Mouse (Mus musculus) lung, postnatal 0 days (tissue): Measurements from ENCODE around the gene Wdpcp. TPM values are rescaled to one million over a fixed set of nuclear protein-coding genes. Genes with fewer than 3 reads are reported as not detected.
A peak's percentile ranks its signal among the peaks of the same experiment; 100 is the strongest.
"Not testable (repeated sequence)": the region's sequence is repeated elsewhere in the genome, so short reads cannot be mapped to it uniquely, and the experiment has no call there.

Source experiments
- ATAC-seq: fragments of 200-750 bp; cut with Nextera tagmentation; 2 replicates; pipeline ENCODE4 v1.8.0; 2017; ENCODE audit warnings: moderate library complexity
- DNase-seq: peaks from one replicate; pipeline ENCODE4 v3.0.0-alpha.2; 2016; ENCODE audit warnings: low spot score
- H3K27ac ChIP-seq: fragments of 300-500 bp; sonication (generic); 2 replicates; pipeline ENCODE4 v1.5.1; 2014; ENCODE audit warnings: antibody characterized with exemption, mild to moderate bottlenecking, low read length, mixed read lengths
- H3K27me3 ChIP-seq: fragments of 300-500 bp; sonication (generic); replicated peaks from 2 replicates; pipeline ENCODE4 v1.6.1; 2014; ENCODE audit warnings: low read length, mixed read lengths; ENCODE audit not compliant: insufficient read depth
- H3K36me3 ChIP-seq: fragments of 300-500 bp; sonication (generic); 2 replicates; pipeline ENCODE4 v1.6.1; 2014; ENCODE audit warnings: low read length, mixed read lengths; ENCODE audit not compliant: insufficient read depth
- H3K4me1 ChIP-seq: fragments of 300-500 bp; sonication (generic); 2 replicates; pipeline ENCODE4 v1.6.1; 2014; ENCODE audit warnings: antibody characterized with exemption, low read depth, low read length, mixed read lengths; ENCODE audit not compliant: insufficient read depth
- H3K4me2 ChIP-seq: fragments of 300-500 bp; sonication (generic); replicated peaks from 2 replicates; pipeline ENCODE4 v1.6.1; 2014; ENCODE audit warnings: low read depth, mild to moderate bottlenecking, low read length, moderate library complexity, mixed read lengths
- H3K4me3 ChIP-seq: fragments of 300-500 bp; sonication (generic); 2 replicates; pipeline ENCODE4 v1.5.1; 2014; ENCODE audit warnings: low read depth, low read length
- H3K9ac ChIP-seq: fragments of 300-500 bp; sonication (generic); replicated peaks from 2 replicates; pipeline ENCODE4 v1.6.1; 2014; ENCODE audit warnings: low read depth, mild to moderate bottlenecking
- H3K9me3 ChIP-seq: fragments of 300-500 bp; sonication (generic); 2 replicates; pipeline ENCODE4 v1.6.1; 2016; ENCODE audit warnings: low read length, mixed read lengths
- CTCF ChIP-seq: IDR thresholded peaks from 2 replicates; pipeline ENCODE4 v1.5.1; 2016; ENCODE audit warnings: antibody characterized with exemption, mild to moderate bottlenecking
- EP300 ChIP-seq: IDR thresholded peaks from 2 replicates; pipeline ENCODE4 v1.6.1; 2016; ENCODE audit warnings: antibody characterized with exemption, mild to moderate bottlenecking, control low read depth
- WGBS: fragments of 180-500 bp; shearing (Covaris S2); extraction: QIAGEN DNeasy Blood & Tissue Kit; methylation state at CpG from one replicate; pipeline ENCODE4 v1.1.7; 2014; 5-methylcytosine and 5-hydroxymethylcytosine counted together
- polyA plus RNA-seq: library from polyadenylated mRNA; unstranded; fragments of >200 nt; fragmentation: Nextera tagmentation; extraction: Ambion mirVana; gene quantifications from 2 replicates; pipeline ENCODE4 v1.2.1, GENCODE M21; 2015

Gene Wdpcp
- polyA plus RNA-seq, result 5.0 and 9.0 TPM in 2 replicates

GRCm38 (mm10) chr11:21571700-21572381 is at the start of gene Wdpcp, which contains the start of gene Mdh1:
Gene Wdpcp (plus strand): TSS chr11:21572235.
Gene Mdh1 (minus strand): TSS chr11:21572367.
- peak within 1 kb of the TSS; percentile 71 for H3K4me2 ChIP-seq
- H3K4me1 ChIP-seq, result peaks cover 2% of the 10 kb centered on the region; the same call in 1 of the 2 replicates
- H3K4me3 ChIP-seq, result peak within 1 kb of the TSS; percentile 79
- H3K27ac ChIP-seq, result peak within 1 kb of the TSS; percentile 82
- ATAC-seq (peak; percentile 98), DNase-seq (peak; percentile 100)
- H3K36me3 ChIP-seq, result no peaks in the 10 kb centered on the region
- WGBS, result under 1% methylated on average over 42 of the region's 42 CpGs
- TF ChIP-seq EP300, result peak; percentile 84
- peak; percentile 53 for TF ChIP-seq CTCF
- H3K9me3 ChIP-seq, result no peaks in the 10 kb centered on the region
- H3K9ac ChIP-seq, result peak within 1 kb of the TSS; percentile 62
- no peaks in the 10 kb centered on the region for H3K27me3 ChIP-seq

GRCm38 (mm10) chr11:21528676-21529394 is 43.2 kb upstream of the Wdpcp start:
- WGBS, result 35% methylated on average over 2 of the region's 2 CpGs
- DNase-seq, result no peak

GRCm38 (mm10) chr11:21530856-21531255 is 41.2 kb upstream of the Wdpcp start:
- not testable (repeated sequence) for H3K36me3 ChIP-seq, H3K9ac ChIP-seq, DNase-seq, H3K27ac ChIP-seq, ATAC-seq, H3K4me2 ChIP-seq, H3K9me3 ChIP-seq, H3K27me3 ChIP-seq, H3K4me1 ChIP-seq, H3K4me3 ChIP-seq
- WGBS, result 85% methylated on average over 2 of the region's 2 CpGs

More at GRCm38 (mm10) chr11:21528676-21529394, 43.2 kb upstream of the Wdpcp start:
- no peak for ATAC-seq
- Histone ChIP-seq H3K36me3 (no peaks in the 10 kb centered on the region), H3K9ac (no peak overlapping the region), H3K27ac (no peak overlapping the region), H3K4me2 (no peak overlapping the region), H3K4me1 (no peaks in the 10 kb centered on the region), H3K4me3 (no peak overlapping the region), H3K9me3 (no peaks in the 10 kb centered on the region), H3K27me3 (no peaks in the 10 kb centered on the region)
- TF ChIP-seq EP300 (no peak), CTCF (no peak)

GRCm38 (mm10) chr11:21540072-21540471 is 32.0 kb upstream of the Wdpcp start:
- H3K4me1 ChIP-seq, result no peaks in the 10 kb centered on the region
- H3K4me3 ChIP-seq, result no peak overlapping the region
- 30% methylated on average over 2 of the region's 2 CpGs for WGBS
- no peak overlapping the region for H3K9ac ChIP-seq
- H3K9me3 ChIP-seq, result no peaks in the 10 kb centered on the region
- TF ChIP-seq EP300 (no peak), CTCF (no peak)
- no peak for ATAC-seq
- no peak overlapping the region for H3K4me2 ChIP-seq
- no peaks in the 10 kb centered on the region for H3K27me3 ChIP-seq
- no peak overlapping the region for H3K27ac ChIP-seq
- DNase-seq, result no peak
- no peaks in the 10 kb centered on the region for H3K36me3 ChIP-seq

GRCm38 (mm10) chr11:21540622-21541021 is 31.4 kb upstream of the Wdpcp start:
- no peaks in the 10 kb centered on the region for H3K9me3 ChIP-seq
- TF ChIP-seq CTCF (no peak), EP300 (no peak)
- H3K4me1 ChIP-seq, result no peaks in the 10 kb centered on the region
- DNase-seq (no peak), ATAC-seq (no peak)
- H3K36me3 ChIP-seq, result no peaks in the 10 kb centered on the region
- H3K4me2 ChIP-seq, result no peak overlapping the region
- H3K27ac ChIP-seq, result no peak overlapping the region
- 93% methylated on average over 2 of the region's 2 CpGs for WGBS
- no peaks in the 10 kb centered on the region for H3K27me3 ChIP-seq
- H3K9ac ChIP-seq, result no peak overlapping the region
- no peak overlapping the region for H3K4me3 ChIP-seq

- TF ChIP-seq EP300, result no peak
- no peak for TF ChIP-seq CTCF
- Histone ChIP-seq H3K9me3 (no peaks in the 10 kb centered on the region), H3K27me3 (no peaks in the 10 kb centered on the region), H3K36me3 (no peaks in the 10 kb centered on the region), H3K9ac (no peak overlapping the region), H3K4me2 (no peak overlapping the region), H3K27ac (no peak overlapping the region), H3K4me1 (no peaks in the 10 kb centered on the region), H3K4me3 (no peak overlapping the region)
- WGBS, result 72% methylated on average over 5 of the region's 5 CpGs
- DNase-seq (no peak), ATAC-seq (no peak)
These were observed 29.3 kb upstream of the Wdpcp start for GRCm38 (mm10) chr11:21542731-21543130.
